Mouse (Mus musculus) neural tube, embryonic 11.5 days (tissue): ENCODE data around the gene Dagla. TPM values are rescaled to one million over a fixed set of nuclear protein-coding genes. Genes with fewer than 3 reads are reported as not detected.

ENCODE experiments used
- ATAC-seq: fragments of 200-750 bp; cut with Nextera tagmentation; 2 replicates; pipeline ENCODE4 v1.8.0; 2017; ENCODE audit warnings: moderate number of reproducible peaks, mild to moderate bottlenecking, moderate TSS enrichment, moderate library complexity; ENCODE audit not compliant: insufficient read depth, low FRiP score, low TSS enrichment
- DNase-seq: peaks from one replicate; pipeline ENCODE4 v3.0.0-alpha.2; 2015; ENCODE audit warnings: low spot score
- H3K27ac ChIP-seq: fragments of 300-500 bp; sonication (generic); 2 replicates; pipeline ENCODE4 v1.5.1; 2014; ENCODE audit warnings: low read depth, mild to moderate bottlenecking, low read length
- H3K27me3 ChIP-seq: fragments of 300-500 bp; sonication (generic); 2 replicates; pipeline ENCODE4 v1.6.1; 2014; ENCODE audit warnings: mild to moderate bottlenecking, low read length, mixed read lengths; ENCODE audit not compliant: control insufficient read depth, insufficient read depth
- H3K36me3 ChIP-seq: fragments of 300-500 bp; sonication (generic); 2 replicates; pipeline ENCODE4 v1.6.1; 2014; ENCODE audit warnings: mild to moderate bottlenecking, low read length, moderate library complexity, mixed read lengths; ENCODE audit not compliant: control insufficient read depth, insufficient read depth
- H3K4me1 ChIP-seq: fragments of 300-500 bp; sonication (generic); 2 replicates; pipeline ENCODE4 v1.6.1; 2014; ENCODE audit warnings: low read length, mixed read lengths; ENCODE audit not compliant: control insufficient read depth, insufficient read depth
- H3K4me2 ChIP-seq: fragments of 300-500 bp; sonication (generic); 2 replicates; pipeline ENCODE4 v1.6.1; 2014; ENCODE audit warnings: low read depth, mild to moderate bottlenecking, moderate library complexity
- H3K4me3 ChIP-seq: fragments of 300-500 bp; sonication (generic); 2 replicates; pipeline ENCODE4 v1.5.1; 2014; ENCODE audit warnings: low read depth, low read length
- H3K9ac ChIP-seq: fragments of 300-500 bp; sonication (generic); 2 replicates; pipeline ENCODE4 v1.6.1; 2014; ENCODE audit warnings: mild to moderate bottlenecking, low read length
- H3K9me3 ChIP-seq: fragments of 300-500 bp; sonication (generic); 2 replicates; pipeline ENCODE4 v1.6.1; 2016; ENCODE audit warnings: low read length; ENCODE audit not compliant: control insufficient read depth
- WGBS: fragments of 180-500 bp; shearing (Covaris S2); extraction: QIAGEN DNeasy Blood & Tissue Kit; methylation state at CpG from one replicate; pipeline ENCODE4 v1.1.7; 2014; 5-methylcytosine and 5-hydroxymethylcytosine counted together
- polyA plus RNA-seq: library from polyadenylated mRNA; unstranded; fragments of >200 nt; fragmentation: Nextera tagmentation; extraction: Ambion mirVana; gene quantifications from 2 replicates; pipeline ENCODE4 v1.2.1, GENCODE M21; 2014

Gene Dagla
- polyA plus RNA-seq, 1 experiment from 2014 or later = 3.2 TPM

DNA sequence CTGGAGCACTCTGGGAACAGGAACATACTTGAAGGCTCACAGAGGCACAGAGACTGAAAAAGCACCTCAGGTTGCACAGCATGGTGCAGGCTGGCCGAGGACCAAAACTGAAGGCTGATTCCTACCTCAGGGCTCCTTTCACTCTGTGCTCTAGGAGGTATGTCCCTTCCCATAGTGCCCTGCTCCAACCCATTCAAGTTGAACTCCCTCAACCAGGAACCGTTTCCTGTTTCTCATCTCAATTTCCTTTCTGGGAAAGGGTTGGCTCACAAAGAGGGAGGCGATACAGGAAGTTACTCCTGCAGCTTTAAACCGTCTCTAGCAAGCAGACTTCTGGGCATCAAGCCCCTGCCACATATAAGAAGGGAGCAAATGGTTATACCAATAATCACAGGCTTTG lies 13.1 kb upstream of the Dagla start:
- ATAC-seq (no peak), DNase-seq (no peak)
- Histone ChIP-seq H3K4me2 (no peak overlapping the region), H3K9ac (no peak overlapping the region), H3K27me3 (no peaks in the 10 kb centered on the region), H3K36me3 (no peaks in the 10 kb centered on the region), H3K9me3 (no peaks in the 10 kb centered on the region), H3K4me3 (no peak overlapping the region), H3K4me1 (no peaks in the 10 kb centered on the region), H3K27ac (no peak overlapping the region)
- WGBS = 72% methylated on average over 4 of the region's 4 CpGs

GRCm38 (mm10) chr19:10317358-10317757 lies 12.7 kb upstream of the Dagla start:
- 86% methylated on average over 2 of the region's 2 CpGs for WGBS
- H3K36me3 ChIP-seq = no peaks in the 10 kb centered on the region
- no peak for DNase-seq

GRCm38 (mm10) chr19:10316956-10317355 lies 12.3 kb upstream of the Dagla start:
- Histone ChIP-seq H3K4me1 (no peaks in the 10 kb centered on the region), H3K9ac (no peak overlapping the region), H3K27me3 (no peaks in the 10 kb centered on the region), H3K4me2 (no peak overlapping the region), H3K36me3 (no peaks in the 10 kb centered on the region), H3K9me3 (no peaks in the 10 kb centered on the region), H3K27ac (no peak overlapping the region), H3K4me3 (no peak overlapping the region)
- no peak for ATAC-seq
- 63% methylated on average over 4 of the region's 4 CpGs for WGBS
- DNase-seq = no peak

More at GRCm38 (mm10) chr19:10317358-10317757, 12.7 kb upstream of the Dagla start:
- no peaks in the 10 kb centered on the region for H3K9me3 ChIP-seq
- no peaks in the 10 kb centered on the region for H3K4me1 ChIP-seq
- no peak overlapping the region for H3K9ac ChIP-seq
- no peaks in the 10 kb centered on the region for H3K27me3 ChIP-seq
- no peak overlapping the region for H3K4me3 ChIP-seq
- H3K4me2 ChIP-seq = no peak overlapping the region
- no peak for ATAC-seq
- H3K27ac ChIP-seq = no peak overlapping the region

DNA sequence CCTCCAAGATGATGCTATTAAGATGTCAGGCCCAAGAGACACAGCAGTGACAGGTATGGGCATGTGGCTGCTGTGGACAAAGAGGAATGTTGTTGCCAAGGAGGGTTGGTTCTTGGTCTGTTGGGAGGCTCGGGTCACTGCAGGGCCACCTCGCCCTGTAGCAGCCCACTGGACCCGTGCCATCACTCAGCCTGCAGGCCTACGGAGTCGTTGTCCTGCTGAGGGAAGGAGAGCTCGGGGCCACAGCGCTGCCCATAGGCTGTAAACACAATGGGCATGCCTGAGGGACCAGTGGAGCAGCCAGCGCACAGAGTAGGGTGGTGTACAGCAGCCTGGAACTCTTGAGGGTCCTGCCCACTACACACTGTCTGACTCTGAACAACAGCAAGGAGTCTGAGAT lies 7.4 kb upstream of the Dagla start:
- 68% methylated on average over 8 of the region's 8 CpGs for WGBS
- Histone ChIP-seq H3K9me3 (no peaks in the 10 kb centered on the region), H3K27ac (no peak overlapping the region), H3K4me2 (no peak overlapping the region), H3K36me3 (no peaks in the 10 kb centered on the region), H3K4me1 (no peaks in the 10 kb centered on the region), H3K9ac (no peak overlapping the region), H3K27me3 (no peaks in the 10 kb centered on the region), H3K4me3 (no peak overlapping the region)
- DNase-seq (no peak), ATAC-seq (no peak)

DNA sequence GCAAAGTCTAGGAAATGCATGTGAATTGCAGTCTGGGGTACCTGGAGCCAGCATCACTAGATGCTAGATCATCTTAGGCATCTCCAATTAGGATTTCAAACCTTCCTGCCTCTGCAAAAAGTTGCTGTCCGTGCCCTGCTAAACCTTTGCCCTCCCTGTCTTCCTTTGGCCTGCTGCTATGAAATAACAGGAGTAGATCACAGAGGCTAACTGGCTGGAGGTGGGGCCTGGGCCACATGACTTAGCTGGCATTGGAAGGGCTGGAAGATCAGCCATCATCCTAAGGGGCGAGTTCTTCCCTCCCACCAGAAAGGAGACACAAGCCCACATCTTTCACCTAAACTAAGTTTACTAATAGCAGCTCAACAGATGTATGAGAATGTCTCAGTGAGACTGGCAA lies 4.3 kb upstream of the Dagla start:
- no peak overlapping the region for H3K4me2 ChIP-seq

GRCm38 (mm10) chr19:10307941-10308340 lies 3.3 kb upstream of the Dagla start:
- Histone ChIP-seq H3K27ac (no peak overlapping the region), H3K27me3 (peaks cover 6% of the 10 kb centered on the region; the same call in 1 of the 2 replicates), H3K9ac (no peak overlapping the region), H3K4me3 (no peak overlapping the region), H3K36me3 (no peaks in the 10 kb centered on the region), H3K4me1 (peaks cover 5% of the 10 kb centered on the region; the same call in 1 of the 2 replicates), H3K4me2 (no peak overlapping the region), H3K9me3 (no peaks in the 10 kb centered on the region)
- DNase-seq (no peak), ATAC-seq (no peak)
- 64% methylated on average over 6 of the region's 6 CpGs for WGBS

More for the DNA sequence above, 4.3 kb upstream of the Dagla start:
- no peaks in the 10 kb centered on the region for H3K36me3 ChIP-seq
- H3K9ac ChIP-seq = no peak overlapping the region
- no peak for DNase-seq
- WGBS = 70% methylated on average over 2 of the region's 2 CpGs
- no peak for ATAC-seq
- H3K27ac ChIP-seq = no peak overlapping the region
- no peak overlapping the region for H3K4me3 ChIP-seq
- peaks cover 5% of the 10 kb centered on the region; the same call in 1 of the 2 replicates for H3K4me1 ChIP-seq
- peaks cover 4% of the 10 kb centered on the region; the same call in 1 of the 2 replicates for H3K27me3 ChIP-seq
- no peaks in the 10 kb centered on the region for H3K9me3 ChIP-seq

- Histone ChIP-seq H3K4me2 (no peak overlapping the region), H3K4me3 (no peak overlapping the region), H3K9ac (no peak overlapping the region), H3K27me3 (peaks cover 6% of the 10 kb centered on the region; the same call in 1 of the 2 replicates), H3K36me3 (no peaks in the 10 kb centered on the region), H3K9me3 (no peaks in the 10 kb centered on the region), H3K4me1 (peaks cover 5% of the 10 kb centered on the region; the same call in 1 of the 2 replicates), H3K27ac (no peak overlapping the region)
- ATAC-seq (no peak), DNase-seq (no peak)
- 88% methylated on average over 5 of the region's 5 CpGs for WGBS
These were observed 2.7 kb upstream of the Dagla start for GRCm38 (mm10) chr19:10307351-10307750.

GRCm38 (mm10) chr19:10306521-10307243 lies 2.0 kb upstream of the Dagla start:
- Histone ChIP-seq H3K9ac (no peak overlapping the region), H3K27ac (no peak overlapping the region), H3K36me3 (no peaks in the 10 kb centered on the region), H3K27me3 (peaks cover 6% of the 10 kb centered on the region; the same call in 1 of the 2 replicates), H3K4me2 (no peak overlapping the region), H3K4me3 (no peak overlapping the region), H3K9me3 (no peaks in the 10 kb centered on the region), H3K4me1 (peaks cover 5% of the 10 kb centered on the region; the same call in 1 of the 2 replicates)
- 90% methylated on average over 5 of the region's 5 CpGs for WGBS
- ATAC-seq = no peak
- no peak for DNase-seq

DNA sequence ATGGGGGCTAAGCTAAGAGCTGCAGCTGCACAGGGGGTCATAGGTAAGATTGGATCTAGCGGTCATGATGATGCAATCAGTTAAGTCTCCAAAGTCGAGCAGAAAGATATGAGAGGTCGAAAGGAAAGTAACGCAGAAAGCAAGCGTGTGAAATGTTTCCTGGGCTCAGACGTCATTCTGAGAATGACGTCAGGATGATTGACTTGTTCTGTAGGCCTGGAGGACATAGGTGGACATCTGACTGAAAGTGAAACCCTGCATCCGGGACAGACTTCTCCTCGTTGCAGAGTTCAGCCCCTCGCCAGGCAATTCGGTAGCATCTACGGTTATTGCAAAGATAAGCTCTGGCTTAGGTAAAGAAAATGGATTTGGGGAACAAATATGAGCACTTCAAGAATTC lies 963 bp upstream of the Dagla start:
- no peak overlapping the region for H3K9ac ChIP-seq
- DNase-seq (no peak), ATAC-seq (no peak)
- peaks cover 5% of the 10 kb centered on the region; the same call in 1 of the 2 replicates for H3K4me1 ChIP-seq
- no peak overlapping the region for H3K27ac ChIP-seq
- 83% methylated on average over 12 of the region's 12 CpGs for WGBS
- no peaks in the 10 kb centered on the region for H3K9me3 ChIP-seq
- no peak overlapping the region for H3K4me3 ChIP-seq
- H3K36me3 ChIP-seq = no peaks in the 10 kb centered on the region
- no peak overlapping the region for H3K4me2 ChIP-seq
- H3K27me3 ChIP-seq = peaks cover 6% of the 10 kb centered on the region; the same call in 1 of the 2 replicates
